ENCODE assay signal across 8 mouse cellular contexts in genomic region chr1:105663962-105664812, GRCm38 (mm10). TPM values are rescaled to one million over a fixed set of nuclear protein-coding genes. Genes with fewer than 3 reads are reported as not detected.
DNase-seq lines count a peak whose midpoint lies in the region; ATAC-seq and TF ChIP-seq lines count a peak whose summit lies in the region.

No protein-coding gene starts in this region.

- DNase-seq in cerebellum, adult 2 months: peak in 1 of 2 experiments; percentile 41
- DNase-seq in cerebellum, postnatal 36 days: no peak
- DNase-seq in urinary bladder, postnatal 25 days (ENCODE audit: low spot score): peak; percentile 8
- no peak for DNase-seq in urinary bladder, adult 18-20 months (ENCODE audit: low spot score in 2 of 2)
- DNase-seq in frontal cortex, postnatal 36 days (ENCODE audit: low spot score in 2 of 2): peak; percentile 13 to 26
- DNase-seq in left cerebral cortex, postnatal 10 days (ENCODE audit: extremely low spot score in 1 of 2, low spot score in 2 of 2): peak; percentile 22 to 49
- DNase-seq in midbrain, embryonic 14.5 days: peak; percentile 49
- DNase-seq in thymus, postnatal 36 days: peak; percentile 22 to 48

- H3K4me3 ChIP-seq in cerebellum, adult 2 months (replicated peaks; ENCODE audit: insufficient read depth, low read depth, low read length): peak overlapping the region; percentile 80
- peak overlapping the region; percentile 97 for H3K4me3 ChIP-seq in midbrain, embryonic 14.5 days (replicated peaks; ENCODE audit: low read depth, low read length)

- no peaks in the 10 kb centered on the region for H3K36me3 ChIP-seq in midbrain, embryonic 14.5 days (ENCODE audit: control insufficient read depth, insufficient read depth, low read length)

- TF ChIP-seq POLR2A in cerebellum, adult 2 months (IDR thresholded peaks at IDR 0.05; ENCODE audit: borderline replicate concordance, insufficient read depth, low read length): no peak

- H3K4me1 ChIP-seq in cerebellum, adult 2 months (ENCODE audit: control insufficient read depth, insufficient read depth, low read length): peaks cover 8% of the 10 kb centered on the region; the same call in 1 of the 2 replicates
- H3K4me1 ChIP-seq in midbrain, embryonic 14.5 days (ENCODE audit: control insufficient read depth, insufficient read depth, low read length): peaks cover 26% of the 10 kb centered on the region

- no peaks in the 10 kb centered on the region for H3K27me3 ChIP-seq in cerebellum, adult 2 months (ENCODE audit: control insufficient read depth, insufficient read depth, low read length)
- no peaks in the 10 kb centered on the region for H3K27me3 ChIP-seq in midbrain, embryonic 14.5 days (ENCODE audit: control insufficient read depth, insufficient read depth, low read length)

- no peaks in the 10 kb centered on the region for H3K9me3 ChIP-seq in midbrain, embryonic 14.5 days (ENCODE audit: control insufficient read depth, low read length)

- no peak for TF ChIP-seq CTCF in cerebellum, adult 2 months (IDR thresholded peaks at IDR 0.05; ENCODE audit: borderline replicate concordance, insufficient read depth, low read depth, low read length)

- H3K4me2 ChIP-seq in midbrain, embryonic 14.5 days (ENCODE audit: low read length): peak overlapping the region; percentile 82

- H3K9ac ChIP-seq in midbrain, embryonic 14.5 days (replicated peaks; ENCODE audit: low read length): peak overlapping the region; percentile 87

- peak; percentile 9 for ATAC-seq in midbrain, embryonic 14.5 days (ENCODE audit: low FRiP score, low TSS enrichment)

- intact Hi-C loops in left cerebral cortex, postnatal 10 days (cut with DNase I): loop anchor here (5.0 kb wide), 3 partner anchors 33 to 328 kb away; partner anchors contain the start of gene Zcchc2

- H3K27ac ChIP-seq in cerebellum, adult 2 months (ENCODE audit: insufficient read depth, low read length): peak overlapping the region; percentile 48
- H3K27ac ChIP-seq in midbrain, embryonic 14.5 days (replicated peaks; ENCODE audit: low read depth, low read length): peak overlapping the region; percentile 90

- WGBS in cerebellum, adult 2 months: 1% methylated on average over 68 of the region's 68 CpGs
- WGBS in midbrain, embryonic 14.5 days: under 1% methylated on average over 68 of the region's 68 CpGs

RNA-seq across cellular contexts. Expression of gene Relch, which starts 0.5 kb away (rescaled TPM):
- polyA plus RNA-seq in cerebellum, adult 2 months (2012; rRNA removed): 48.5 and 58.1 TPM in 2 replicates
- 100 to 1,000 TPM; 104 to 108 TPM for total RNA-seq in left cerebral cortex, postnatal 10 days (2021)
- 50.0 and 53.1 TPM in 2 replicates for polyA plus RNA-seq in midbrain, embryonic 14.5 days (2014; fragmentation: Nextera tagmentation; extraction: Ambion mirVana)

RNA-seq across cellular contexts. Expression of gene Pign, which starts 0.7 kb away (rescaled TPM):
- 21.7 and 24.7 TPM in 2 replicates for polyA plus RNA-seq in cerebellum, adult 2 months (2012; rRNA removed)
- 10 to 100 TPM; 14.0 to 14.6 TPM for total RNA-seq in left cerebral cortex, postnatal 10 days (2021)
- 13.6 and 17.0 TPM in 2 replicates for polyA plus RNA-seq in midbrain, embryonic 14.5 days (2014; fragmentation: Nextera tagmentation; extraction: Ambion mirVana)

Comparison
In these comparisons a context has a peak if more than half of its experiments do, and no peak if none do; other contexts are left out.
1. DNase-seq: peak in urinary bladder, postnatal 25 days (single experiment), frontal cortex, postnatal 36 days (2 of 2), left cerebral cortex, postnatal 10 days (2 of 2), midbrain, embryonic 14.5 days (single experiment) and thymus, postnatal 36 days (2 of 2); none in cerebellum, postnatal 36 days (0 of 2) and urinary bladder, adult 18-20 months (0 of 2).